Mouse (Mus musculus): ENCODE data around the gene Mdm1.

GRCm38 (mm10) chr10:118129001-118129682 lies 12.5 kb upstream of the Mdm1 start:
- TF ChIP-seq POLR2A (IDR thresholded peaks at IDR 0.05; ENCODE audit: control insufficient read depth, extremely low read depth, insufficient read depth, low read length, poor library complexity) (no peak), CTCF (IDR thresholded peaks at IDR 0.05; ENCODE audit: borderline replicate concordance, control insufficient read depth, extremely low read depth, insufficient read depth, low read length, poor library complexity) (no peak)

All from thymus, adult 2 months (tissue).